Mouse (Mus musculus): ENCODE results near the gene Dst. TPM values are rescaled to one million over a fixed set of nuclear protein-coding genes. Genes with fewer than 3 reads are reported as not detected.

Gene Dst
- polyA plus RNA-seq, 1 experiment from 2014 or later, result 3.3 TPM

DNA sequence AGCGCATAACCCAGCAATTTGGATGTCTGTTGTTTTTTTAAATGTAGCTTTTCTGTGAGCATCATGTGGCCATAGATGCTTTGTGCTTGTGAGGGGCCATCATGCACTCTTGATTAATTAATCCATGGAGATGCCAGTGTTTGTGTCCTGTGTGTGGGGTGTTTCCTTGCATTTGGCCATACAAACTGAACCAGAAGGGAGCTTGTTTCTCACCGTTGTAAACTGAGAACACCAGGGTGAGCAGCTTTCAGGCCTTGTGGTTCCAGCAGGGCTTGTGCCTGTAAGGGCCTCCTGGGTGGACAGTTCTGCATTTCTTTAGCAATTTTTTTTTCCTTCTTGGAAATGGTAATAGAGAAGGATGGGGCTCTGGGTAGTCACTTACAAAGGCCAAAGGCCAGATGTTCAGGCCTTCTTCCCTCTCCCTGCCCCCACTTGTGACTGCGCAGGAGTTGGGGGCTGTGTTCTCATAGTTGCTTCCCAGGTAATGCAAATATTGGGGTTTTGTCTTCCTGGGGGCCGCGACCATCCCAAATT is 98.9 kb downstream of the Dst start:
- H3K4me2 ChIP-seq, result peak overlapping the region; percentile 32

DNA sequence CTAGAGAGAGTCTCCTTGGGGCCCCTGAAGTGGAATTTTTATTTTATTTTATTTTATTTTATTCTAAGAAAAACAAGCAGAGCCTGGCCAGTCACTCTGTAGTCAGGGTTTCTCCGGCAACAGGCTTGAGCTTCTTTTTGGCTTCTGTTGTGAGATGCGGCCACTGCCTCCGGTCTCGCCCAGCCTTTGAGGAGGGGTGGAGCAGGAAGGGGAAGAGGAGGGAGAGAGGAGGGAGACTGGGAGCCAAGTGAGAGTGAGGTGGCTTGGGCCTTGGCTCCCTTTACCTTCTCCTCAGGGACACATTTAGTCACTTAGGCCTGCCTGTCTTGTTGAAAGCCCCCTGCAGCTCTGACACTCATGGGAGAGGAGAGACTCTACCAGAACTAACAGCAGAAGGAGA is 99.4 kb downstream of the Dst start:
- DNase-seq, result no peak

More for the DNA sequence above, 98.9 kb downstream of the Dst start:
- Histone ChIP-seq H3K27ac (no peak overlapping the region), H3K9me3 (replicated peaks) (no peaks in the 10 kb centered on the region), H3K4me3 (replicated peaks) (no peak overlapping the region), H3K9ac (no peak overlapping the region), H3K4me1 (replicated peaks) (peaks cover 27% of the 10 kb centered on the region), H3K27me3 (peaks cover 32% of the 10 kb centered on the region), H3K36me3 (no peaks in the 10 kb centered on the region)
- ATAC-seq (ENCODE audit: low read depth), result no peak
- DNase-seq, result no peak
- 58% methylated on average over 5 of the region's 5 CpGs for WGBS (ENCODE audit: insufficient replicate concordance)

DNA sequence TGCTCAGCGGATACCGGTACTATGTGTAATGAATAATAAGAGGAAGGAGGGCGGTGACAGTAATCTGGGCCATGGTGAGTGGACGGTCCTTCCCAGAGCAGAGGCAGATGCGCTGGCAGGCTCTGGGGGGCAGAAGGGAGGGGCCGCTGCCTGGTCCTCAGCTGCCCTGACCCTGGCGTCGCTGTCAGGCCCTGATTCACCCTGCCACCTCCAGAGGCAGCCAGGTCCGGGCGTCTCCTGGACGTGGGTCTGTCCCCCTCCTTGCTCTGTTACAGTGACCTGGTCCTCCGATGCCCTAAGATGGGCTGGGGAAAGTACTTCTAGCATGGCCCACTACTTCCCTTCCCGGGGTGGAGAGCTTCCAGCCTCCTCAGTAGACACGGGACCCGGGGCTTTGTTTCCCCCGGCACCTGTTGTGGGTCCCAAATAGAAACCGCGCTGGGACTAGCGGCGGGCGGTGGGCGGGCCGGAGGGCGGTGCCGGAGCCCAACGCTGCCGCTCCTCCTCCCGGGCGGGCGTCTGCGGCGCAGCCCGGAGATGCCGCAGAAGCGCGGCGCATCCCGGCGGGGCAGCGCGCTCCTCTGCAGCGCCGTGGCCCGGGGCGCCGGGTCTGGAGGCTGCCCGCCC is 103.1 kb downstream of the Dst start:
- H3K36me3 ChIP-seq, result no peaks in the 10 kb centered on the region
- ATAC-seq (ENCODE audit: low read depth) (peak; percentile 62), DNase-seq (no peak)
- H3K9ac ChIP-seq, result peak overlapping the region; percentile 47
- under 1% methylated on average over 45 of the region's 47 CpGs for WGBS (ENCODE audit: insufficient replicate concordance)
- H3K4me1 ChIP-seq (replicated peaks), result peaks cover 22% of the 10 kb centered on the region
- H3K4me2 ChIP-seq, result peak overlapping the region; percentile 77
- H3K9me3 ChIP-seq (replicated peaks), result no peaks in the 10 kb centered on the region
- peak overlapping the region; percentile 62 for H3K4me3 ChIP-seq (replicated peaks)
- no peak overlapping the region for H3K27ac ChIP-seq
- peaks cover 27% of the 10 kb centered on the region for H3K27me3 ChIP-seq

More for the DNA sequence above, 99.4 kb downstream of the Dst start:
- no peak overlapping the region for H3K4me3 ChIP-seq (replicated peaks)
- peaks cover 34% of the 10 kb centered on the region for H3K27me3 ChIP-seq
- H3K4me1 ChIP-seq (replicated peaks), result peaks cover 29% of the 10 kb centered on the region
- H3K9ac ChIP-seq, result no peak overlapping the region
- no peaks in the 10 kb centered on the region for H3K9me3 ChIP-seq (replicated peaks)
- WGBS (ENCODE audit: insufficient replicate concordance), result 57% methylated on average over 4 of the region's 4 CpGs
- no peak overlapping the region for H3K27ac ChIP-seq
- H3K36me3 ChIP-seq, result no peaks in the 10 kb centered on the region
- no peak for ATAC-seq (ENCODE audit: low read depth)
- H3K4me2 ChIP-seq, result no peak overlapping the region

DNA sequence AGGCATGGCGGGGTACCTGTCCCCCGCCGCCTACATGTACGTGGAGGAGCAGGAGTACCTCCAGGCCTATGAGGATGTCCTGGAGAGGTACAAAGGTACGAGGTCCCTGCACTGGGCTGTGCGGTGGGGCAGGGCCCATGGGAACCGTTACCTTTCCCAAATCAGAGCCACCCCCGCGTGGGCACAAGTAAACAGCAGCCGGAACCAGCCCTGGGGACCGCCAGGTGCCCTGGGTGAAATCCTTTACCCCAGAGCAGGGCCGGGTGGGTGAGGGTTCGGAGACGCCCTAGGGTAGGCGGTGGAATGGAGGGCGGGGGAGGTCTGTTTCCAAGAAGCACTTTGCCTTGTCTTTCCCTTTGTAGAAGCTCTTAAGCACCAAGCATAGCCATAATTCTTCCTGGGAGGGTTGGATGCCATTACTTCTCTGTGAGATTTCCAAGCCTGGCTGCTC is 103.8 kb downstream of the Dst start:
- H3K9ac ChIP-seq, result peak overlapping the region; percentile 47
- DNase-seq, result no peak

DNA sequence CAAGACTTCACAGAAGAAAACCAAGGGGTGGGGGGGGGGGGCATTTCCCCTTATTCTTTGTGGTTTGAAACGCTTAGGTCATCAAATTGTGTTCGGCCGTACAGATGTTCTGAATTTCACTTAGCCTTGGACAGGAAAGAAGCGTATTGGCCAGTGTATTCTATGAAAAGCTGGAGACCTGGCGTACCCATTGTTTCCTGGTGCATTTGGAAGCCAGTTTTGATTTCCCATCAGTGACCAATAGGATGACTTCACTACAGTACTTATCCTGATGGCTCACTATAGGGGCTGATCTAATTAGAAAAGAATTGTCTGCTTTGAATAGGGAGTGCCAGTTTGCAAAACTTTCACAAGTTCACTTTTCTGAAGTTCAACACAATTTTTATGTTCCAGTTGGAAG is 105.5 kb downstream of the Dst start:
- H3K4me1 ChIP-seq (replicated peaks), result peaks cover 11% of the 10 kb centered on the region
- no peak overlapping the region for H3K27ac ChIP-seq
- H3K27me3 ChIP-seq, result peaks cover 25% of the 10 kb centered on the region
- no peak overlapping the region for H3K9ac ChIP-seq
- H3K36me3 ChIP-seq, result no peaks in the 10 kb centered on the region
- H3K4me3 ChIP-seq (replicated peaks), result no peak overlapping the region
- ATAC-seq (ENCODE audit: low read depth), result no peak
- H3K9me3 ChIP-seq (replicated peaks), result no peaks in the 10 kb centered on the region
- no peak for DNase-seq
- H3K4me2 ChIP-seq, result no peak overlapping the region
- 47% methylated on average over 5 of the region's 5 CpGs for WGBS (ENCODE audit: insufficient replicate concordance)

More for the DNA sequence above, 103.8 kb downstream of the Dst start:
- Histone ChIP-seq H3K4me2 (peak overlapping the region; percentile 77), H3K4me1 (replicated peaks) (peaks cover 17% of the 10 kb centered on the region), H3K4me3 (replicated peaks) (peak overlapping the region; percentile 62), H3K9me3 (replicated peaks) (no peaks in the 10 kb centered on the region), H3K27ac (no peak overlapping the region), H3K36me3 (no peaks in the 10 kb centered on the region), H3K27me3 (peaks cover 25% of the 10 kb centered on the region)
- 9% methylated on average over 16 of the region's 16 CpGs for WGBS (ENCODE audit: insufficient replicate concordance)
- ATAC-seq (ENCODE audit: low read depth), result peak; percentile 32; the same call in 1 of the 2 replicates

DNA sequence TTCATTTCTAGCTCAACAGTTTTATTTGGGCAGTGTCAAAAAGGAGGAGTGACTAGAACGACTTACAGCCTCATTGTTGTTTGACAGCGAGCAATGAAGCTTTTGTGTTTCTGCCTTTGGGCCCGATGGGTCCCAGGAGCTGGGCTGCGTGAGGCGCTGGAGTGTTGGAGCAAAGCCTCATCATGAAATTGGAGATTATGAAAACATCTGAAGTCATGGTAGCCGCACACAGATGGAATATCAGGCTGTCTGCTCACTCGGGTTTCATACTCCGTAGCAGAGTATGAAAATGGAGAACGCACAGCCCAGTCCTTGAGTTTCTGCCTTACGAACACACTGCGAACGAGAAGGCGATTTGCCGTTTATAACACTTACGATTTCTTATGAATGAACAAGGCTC is 108.8 kb downstream of the Dst start:
- no peak overlapping the region for H3K27ac ChIP-seq
- H3K9me3 ChIP-seq (replicated peaks), result no peaks in the 10 kb centered on the region
- H3K4me1 ChIP-seq (replicated peaks), result peaks cover 3% of the 10 kb centered on the region; the same call in 1 of the 2 replicates
- ATAC-seq (ENCODE audit: low read depth), result no peak
- no peak overlapping the region for H3K4me3 ChIP-seq (replicated peaks)
- no peak overlapping the region for H3K4me2 ChIP-seq
- 82% methylated on average over 15 of the region's 15 CpGs for WGBS (ENCODE audit: insufficient replicate concordance)
- peaks cover 4% of the 10 kb centered on the region for H3K27me3 ChIP-seq
- no peak overlapping the region for H3K9ac ChIP-seq
- no peak for DNase-seq
- no peaks in the 10 kb centered on the region for H3K36me3 ChIP-seq

DNA sequence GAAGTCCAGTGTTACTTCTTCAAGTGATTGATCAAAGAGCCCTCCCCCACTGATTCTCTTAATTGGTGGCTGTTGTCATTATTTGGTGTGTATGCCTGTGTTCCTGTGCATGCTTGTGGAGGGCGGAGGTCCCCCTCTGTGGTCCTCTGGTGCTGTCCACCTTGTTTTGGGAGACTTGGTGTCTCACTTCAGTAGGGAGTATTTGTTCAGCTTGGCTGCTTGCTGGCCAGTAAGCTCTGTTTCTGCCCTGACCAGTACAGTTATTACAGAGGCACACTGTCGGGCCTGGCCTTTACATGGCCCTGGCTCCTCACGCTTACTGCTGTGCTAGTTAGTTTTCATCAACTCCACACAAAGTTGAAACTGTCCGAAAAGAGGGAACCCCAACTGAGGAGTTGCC is 109.3 kb downstream of the Dst start:
- WGBS (ENCODE audit: insufficient replicate concordance), result 77% methylated on average over 4 of the region's 4 CpGs
- DNase-seq, result no peak
- Histone ChIP-seq H3K27me3 (no peaks in the 10 kb centered on the region), H3K27ac (no peak overlapping the region), H3K4me1 (replicated peaks) (no peaks in the 10 kb centered on the region), H3K9me3 (replicated peaks) (no peaks in the 10 kb centered on the region), H3K4me3 (replicated peaks) (no peak overlapping the region), H3K36me3 (no peaks in the 10 kb centered on the region), H3K9ac (no peak overlapping the region), H3K4me2 (no peak overlapping the region)
- ATAC-seq (ENCODE audit: low read depth), result no peak

DNA sequence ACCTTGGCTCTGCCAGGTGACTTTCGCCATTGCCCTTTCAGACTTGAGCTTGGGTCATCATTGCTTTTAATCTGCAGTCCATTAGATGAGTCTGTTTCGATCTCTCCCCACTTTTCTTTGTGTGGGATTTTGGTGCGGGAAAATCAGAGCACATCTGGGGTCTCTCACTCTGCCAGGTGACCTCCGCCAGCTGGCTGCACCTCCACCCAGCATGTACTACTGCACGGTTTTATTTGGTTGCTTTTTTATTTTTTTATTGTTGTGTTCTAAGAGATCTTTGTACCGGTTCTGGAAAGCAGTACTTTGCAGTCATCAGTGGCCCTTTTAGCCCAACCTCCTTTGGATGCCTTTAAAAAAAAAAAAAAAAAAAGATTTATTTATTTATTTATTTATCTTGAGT is 112.6 kb downstream of the Dst start:
- no peak overlapping the region for H3K4me2 ChIP-seq
- H3K9ac ChIP-seq, result no peak overlapping the region
- no peak for ATAC-seq (ENCODE audit: low read depth)
- DNase-seq, result no peak
- WGBS (ENCODE audit: insufficient replicate concordance), result 66% methylated on average over 6 of the region's 6 CpGs
- H3K4me1 ChIP-seq (replicated peaks), result no peaks in the 10 kb centered on the region
- H3K36me3 ChIP-seq, result no peaks in the 10 kb centered on the region
- no peaks in the 10 kb centered on the region for H3K9me3 ChIP-seq (replicated peaks)
- H3K27ac ChIP-seq, result no peak overlapping the region
- no peak overlapping the region for H3K4me3 ChIP-seq (replicated peaks)
- H3K27me3 ChIP-seq, result no peaks in the 10 kb centered on the region

DNA sequence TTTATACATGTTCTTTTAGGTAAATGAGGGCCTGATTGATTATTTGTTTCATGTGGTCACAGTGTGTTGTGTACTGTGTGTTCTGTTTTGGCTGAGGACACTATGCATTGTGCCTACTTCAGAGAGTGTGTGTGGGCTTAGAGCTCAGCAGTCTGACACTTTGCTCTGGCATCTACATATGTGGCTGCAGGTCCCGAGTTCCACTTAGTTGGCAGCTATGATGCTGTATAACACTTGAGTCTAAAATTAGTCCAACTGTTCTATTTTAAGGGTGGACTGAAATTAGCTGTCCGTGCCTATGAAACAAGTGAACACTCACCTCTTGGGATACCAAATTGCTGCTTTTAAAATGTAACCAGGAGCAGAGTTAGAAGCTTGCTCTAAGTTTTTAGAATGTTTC is 113.5 kb downstream of the Dst start:
- ATAC-seq (ENCODE audit: low read depth) (no peak), DNase-seq (no peak)
- Histone ChIP-seq H3K27me3 (no peaks in the 10 kb centered on the region), H3K9me3 (replicated peaks) (no peaks in the 10 kb centered on the region), H3K4me1 (replicated peaks) (no peaks in the 10 kb centered on the region), H3K4me2 (no peak overlapping the region), H3K9ac (no peak overlapping the region), H3K36me3 (no peaks in the 10 kb centered on the region), H3K4me3 (replicated peaks) (no peak overlapping the region), H3K27ac (no peak overlapping the region)
- 21% methylated on average over 2 of the region's 2 CpGs for WGBS (ENCODE audit: insufficient replicate concordance)

DNA sequence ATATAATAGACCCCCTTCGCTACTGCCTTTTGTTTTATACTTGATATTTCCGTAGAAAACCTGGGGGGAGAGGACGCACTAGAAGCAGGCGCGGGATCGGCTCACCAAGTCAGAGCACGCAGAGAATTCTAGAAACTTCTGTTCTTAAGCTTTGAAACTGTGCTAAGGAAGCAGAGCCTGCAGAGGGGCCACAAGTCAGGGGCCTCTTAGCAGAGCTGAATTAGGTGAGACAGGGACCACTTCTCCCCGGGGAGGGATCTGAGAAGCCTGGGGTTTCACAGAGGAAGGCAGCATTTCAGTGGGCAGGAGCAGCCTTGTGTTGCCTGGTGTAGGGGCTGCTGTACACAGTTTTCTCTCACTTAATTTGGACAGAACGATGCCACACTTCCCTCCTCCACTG is 115.1 kb downstream of the Dst start:
- DNase-seq (no peak), ATAC-seq (ENCODE audit: low read depth) (no peak)
- no peak overlapping the region for H3K9ac ChIP-seq
- H3K4me1 ChIP-seq (replicated peaks), result no peaks in the 10 kb centered on the region
- no peak overlapping the region for H3K27ac ChIP-seq
- no peaks in the 10 kb centered on the region for H3K27me3 ChIP-seq
- WGBS (ENCODE audit: insufficient replicate concordance), result 68% methylated on average over 9 of the region's 9 CpGs
- no peaks in the 10 kb centered on the region for H3K9me3 ChIP-seq (replicated peaks)
- H3K36me3 ChIP-seq, result no peaks in the 10 kb centered on the region
- no peak overlapping the region for H3K4me2 ChIP-seq
- no peak overlapping the region for H3K4me3 ChIP-seq (replicated peaks)

DNA sequence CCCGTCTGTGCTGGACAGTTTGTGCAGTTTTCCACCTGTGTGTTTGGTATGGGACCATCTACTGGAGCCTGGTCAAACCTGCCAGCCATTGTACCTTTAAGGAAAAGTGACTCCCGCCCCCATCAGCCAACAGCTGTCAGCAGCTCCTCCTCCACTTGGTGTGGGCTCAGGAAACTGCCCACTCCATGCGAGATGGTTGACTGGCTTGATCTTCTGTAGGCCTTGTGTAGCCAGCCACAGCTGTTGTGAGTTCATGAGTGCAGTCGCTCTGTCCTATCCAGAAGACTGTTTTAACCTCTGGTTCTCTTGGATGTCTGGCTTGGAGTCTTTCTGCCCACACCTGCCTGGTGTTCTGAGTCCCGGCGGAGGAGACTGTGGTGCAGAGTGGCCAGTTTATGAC is 117.9 kb downstream of the Dst start:
- Histone ChIP-seq H3K9me3 (replicated peaks) (no peaks in the 10 kb centered on the region), H3K4me1 (replicated peaks) (0 out of 2 replicates have a peak, but pooled peaks cover 5% of the 10 kb centered on the region), H3K4me2 (no peak overlapping the region), H3K27ac (no peak overlapping the region), H3K36me3 (no peaks in the 10 kb centered on the region), H3K27me3 (no peaks in the 10 kb centered on the region), H3K9ac (no peak overlapping the region), H3K4me3 (replicated peaks) (no peak overlapping the region)
- DNase-seq (no peak), ATAC-seq (ENCODE audit: low read depth) (no peak)
- 73% methylated on average over 6 of the region's 6 CpGs for WGBS (ENCODE audit: insufficient replicate concordance)

DNA sequence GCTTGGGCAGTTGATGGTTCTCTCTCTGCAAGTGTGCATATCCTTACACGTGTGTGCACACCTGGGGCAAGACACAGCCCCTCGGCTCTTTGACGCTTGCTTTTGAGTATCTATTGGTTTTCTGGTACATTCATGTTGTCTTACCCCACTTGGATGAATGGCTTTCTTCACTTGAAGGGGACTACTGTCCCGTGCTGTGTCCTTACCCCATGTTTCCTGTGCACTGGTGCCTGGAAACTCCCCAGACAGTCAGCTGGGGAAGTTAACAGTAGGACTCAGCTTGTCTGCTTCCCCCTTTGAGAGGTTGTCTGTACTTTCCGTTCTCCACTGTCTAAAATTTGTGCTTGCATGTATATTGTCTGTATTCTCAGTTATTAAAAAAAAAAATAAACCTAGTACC is 120.7 kb downstream of the Dst start:
- Histone ChIP-seq H3K9me3 (replicated peaks) (no peaks in the 10 kb centered on the region), H3K36me3 (no peaks in the 10 kb centered on the region), H3K27me3 (no peaks in the 10 kb centered on the region), H3K27ac (no peak overlapping the region), H3K9ac (no peak overlapping the region), H3K4me2 (no peak overlapping the region), H3K4me3 (replicated peaks) (no peak overlapping the region), H3K4me1 (replicated peaks) (0 out of 2 replicates have a peak, but pooled peaks cover 5% of the 10 kb centered on the region)
- no peak for DNase-seq
- ATAC-seq (ENCODE audit: low read depth), result no peak
- WGBS (ENCODE audit: insufficient replicate concordance), result 50% methylated on average over 5 of the region's 5 CpGs

Measured in liver, embryonic 13.5 days (tissue).